Mouse (Mus musculus): Measurements from ENCODE around the gene Tnfaip2. TPM values are rescaled to one million over a fixed set of nuclear protein-coding genes. Genes with fewer than 3 reads are reported as not detected.

Tnfaip2 gene
- polyA plus RNA-seq, 1 experiment from 2014 or later, result 46.7 TPM

DNA sequence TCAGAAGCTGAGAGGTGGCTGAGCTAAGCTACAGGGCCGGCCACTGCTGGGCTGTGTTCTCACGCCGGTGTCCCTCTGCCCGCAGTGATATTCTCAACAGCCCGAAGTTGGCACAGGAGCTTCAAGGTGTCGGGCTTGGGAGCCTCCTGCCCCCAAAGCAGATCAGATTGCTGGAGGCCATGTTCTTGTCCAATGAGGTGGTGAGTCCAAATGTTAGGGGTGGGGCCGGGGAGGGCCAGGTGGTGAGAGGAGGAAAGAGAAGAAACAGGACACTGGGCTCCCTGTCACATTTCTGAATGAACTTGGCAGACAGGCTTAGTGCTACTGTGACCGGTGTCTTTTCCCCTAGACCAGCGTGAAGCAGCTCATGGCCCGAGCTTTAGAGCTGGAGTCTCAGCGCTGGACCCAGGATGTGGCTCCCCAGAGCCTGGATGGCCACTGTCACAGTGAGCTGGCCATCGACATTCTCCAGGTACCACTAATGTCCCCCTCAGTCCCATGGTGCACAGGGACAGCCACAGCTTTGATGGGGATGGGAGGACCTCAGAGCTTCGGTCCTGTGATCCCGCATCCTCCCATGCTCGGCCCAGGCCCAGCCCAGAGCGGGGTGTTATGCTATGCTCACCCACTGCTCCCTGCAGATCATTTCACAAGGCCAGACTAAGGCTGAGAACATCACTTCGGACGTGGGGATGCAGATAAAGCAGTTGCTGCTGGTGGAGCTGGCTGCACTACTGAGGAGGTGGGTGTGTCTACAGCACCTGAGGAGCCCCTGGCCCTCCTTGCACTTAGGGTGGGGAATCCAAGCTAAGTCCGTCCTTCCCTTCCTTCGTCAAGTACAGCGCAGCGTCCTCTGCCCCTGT, 5.9 kb downstream of the Tnfaip2 start:
- H3K4me3 ChIP-seq (replicated peaks; ENCODE audit: low read depth, low read length), result no peak overlapping the region
- peaks cover 63% of the 10 kb centered on the region for H3K4me1 ChIP-seq (replicated peaks; ENCODE audit: insufficient read depth, low read length)
- H3K4me2 ChIP-seq (ENCODE audit: low read length), result no peak overlapping the region
- DNase-seq (ENCODE audit: low spot score) (no peak), ATAC-seq (replicated peaks; ENCODE audit: low FRiP score, low read depth) (no peak)
- WGBS, result 41% methylated on average over 22 of the region's 22 CpGs
- H3K27ac ChIP-seq, result peak overlapping the region; percentile 47; the same call in 1 of the 2 replicates
- H3K9me3 ChIP-seq (replicated peaks; ENCODE audit: low read length), result no peaks in the 10 kb centered on the region
- no peak for TF ChIP-seq CTCF (IDR thresholded peaks at IDR 0.05; ENCODE audit: low read depth)
- H3K9ac ChIP-seq (ENCODE audit: low read depth, low read length), result no peak overlapping the region
- H3K36me3 ChIP-seq (ENCODE audit: insufficient read depth, low read length), result peaks cover 13% of the 10 kb centered on the region
- 0 out of 2 replicates have a peak, but pooled peaks cover 6% of the 10 kb centered on the region for H3K27me3 ChIP-seq (ENCODE audit: insufficient read depth, low read length)

DNA sequence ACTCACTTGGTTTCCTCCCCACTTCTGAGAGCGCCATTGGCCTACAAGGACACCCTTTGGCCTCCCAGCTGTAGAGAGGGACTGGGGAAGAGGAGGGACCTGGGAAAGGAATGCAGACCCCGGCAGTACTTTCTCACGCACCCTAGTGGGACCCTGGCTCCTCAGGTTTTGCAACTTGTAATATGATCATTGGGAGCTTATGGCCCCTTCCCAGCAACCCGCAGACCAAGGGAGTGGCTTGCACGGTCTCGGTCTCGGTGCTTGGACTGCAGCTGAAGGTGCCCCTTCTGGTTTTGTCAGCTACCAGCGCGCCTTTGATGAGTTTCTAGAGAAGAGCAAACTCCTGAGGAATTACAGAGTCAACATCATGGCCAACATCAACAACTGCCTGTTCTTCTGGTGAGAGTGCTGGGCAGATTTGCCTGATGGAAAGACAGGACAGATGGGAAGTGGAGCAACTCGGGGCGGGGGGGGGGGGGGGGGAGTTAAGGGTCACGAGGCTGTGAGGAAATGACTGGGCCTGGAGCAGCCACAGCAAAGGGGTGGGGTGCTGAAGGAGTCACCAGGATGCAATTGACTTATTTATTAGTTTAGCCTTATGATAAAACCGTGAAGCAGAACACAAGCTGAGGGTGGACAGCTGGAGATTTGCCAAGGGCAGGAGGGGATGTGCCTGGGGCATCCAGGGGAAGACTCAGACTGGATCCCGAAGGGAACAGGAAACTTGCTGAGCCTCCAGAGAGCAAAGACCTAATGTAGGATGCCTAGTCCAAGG, 6.8 kb downstream of the Tnfaip2 start:
- WGBS, result 14% methylated on average over 13 of the region's 14 CpGs
- Histone ChIP-seq H3K27ac (peak overlapping the region; percentile 60; the same call in 1 of the 2 replicates), H3K36me3 (ENCODE audit: insufficient read depth, low read length) (peaks cover 16% of the 10 kb centered on the region), H3K4me2 (ENCODE audit: low read length) (no peak overlapping the region; the same call in 1 of the 2 replicates), H3K27me3 (ENCODE audit: insufficient read depth, low read length) (0 out of 2 replicates have a peak, but pooled peaks cover 6% of the 10 kb centered on the region), H3K4me1 (replicated peaks; ENCODE audit: insufficient read depth, low read length) (peaks cover 66% of the 10 kb centered on the region), H3K9ac (ENCODE audit: low read depth, low read length) (no peak overlapping the region), H3K4me3 (replicated peaks; ENCODE audit: low read depth, low read length) (no peak overlapping the region), H3K9me3 (replicated peaks; ENCODE audit: low read length) (no peaks in the 10 kb centered on the region)
- DNase-seq (ENCODE audit: low spot score) (no peak), ATAC-seq (replicated peaks; ENCODE audit: low FRiP score, low read depth) (no peak)
- no peak for TF ChIP-seq CTCF (IDR thresholded peaks at IDR 0.05; ENCODE audit: low read depth)

DNA sequence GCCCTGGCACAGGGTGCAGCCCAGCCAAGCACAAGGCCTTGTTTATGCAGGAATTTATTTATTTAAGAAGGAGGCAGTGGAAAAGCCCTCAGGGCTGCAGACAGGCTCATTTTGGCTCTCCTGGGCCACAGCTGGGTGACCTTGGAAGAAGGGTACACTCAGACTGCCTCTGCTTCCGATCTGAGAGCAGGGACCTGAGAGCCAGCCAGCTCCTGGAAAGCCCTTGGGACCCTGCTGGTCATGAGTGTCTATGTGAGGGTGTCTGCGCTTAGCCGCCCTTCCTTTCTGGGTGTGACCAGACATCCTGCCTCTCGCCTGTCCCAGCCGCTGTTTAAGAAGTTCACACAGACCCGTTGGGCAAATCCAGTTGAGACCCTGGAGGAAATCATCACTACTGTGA, 8.1 kb downstream of the Tnfaip2 start:
- WGBS, result 38% methylated on average over 6 of the region's 6 CpGs
- H3K36me3 ChIP-seq (ENCODE audit: insufficient read depth, low read length), result peaks cover 16% of the 10 kb centered on the region
- H3K9me3 ChIP-seq (replicated peaks; ENCODE audit: low read length), result no peaks in the 10 kb centered on the region
- DNase-seq (ENCODE audit: low spot score) (no peak), ATAC-seq (replicated peaks; ENCODE audit: low FRiP score, low read depth) (no peak)
- peaks cover 73% of the 10 kb centered on the region for H3K4me1 ChIP-seq (replicated peaks; ENCODE audit: insufficient read depth, low read length)
- no peak overlapping the region; the same call in 1 of the 2 replicates for H3K9ac ChIP-seq (ENCODE audit: low read depth, low read length)
- 0 out of 2 replicates have a peak, but pooled peaks cover 2% of the 10 kb centered on the region for H3K27me3 ChIP-seq (ENCODE audit: insufficient read depth, low read length)
- H3K27ac ChIP-seq, result peak overlapping the region; percentile 60
- TF ChIP-seq CTCF (IDR thresholded peaks at IDR 0.05; ENCODE audit: low read depth), result no peak
- no peak overlapping the region for H3K4me2 ChIP-seq (ENCODE audit: low read length)
- no peak overlapping the region for H3K4me3 ChIP-seq (replicated peaks; ENCODE audit: low read depth, low read length)

DNA sequence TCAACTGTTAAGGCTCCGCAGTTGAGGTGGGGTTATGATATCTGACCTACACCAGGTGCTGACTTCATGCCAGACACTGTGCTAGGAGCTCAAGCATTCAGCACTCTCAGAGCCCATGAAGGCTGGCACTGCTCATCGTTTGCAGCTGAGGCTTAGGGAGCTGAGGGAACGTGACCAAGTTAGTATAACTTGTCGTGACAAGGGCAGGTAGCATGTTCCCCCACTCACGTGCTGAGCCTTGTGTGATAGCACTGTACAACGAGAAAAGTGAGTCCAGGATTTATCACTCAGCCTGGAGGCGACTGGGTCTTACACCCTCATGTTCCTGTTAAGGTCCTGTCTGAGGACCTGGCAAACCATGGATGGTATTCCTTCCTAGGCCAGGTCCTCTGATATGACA, 9.3 kb downstream of the Tnfaip2 start:
- H3K27ac ChIP-seq, result no peak overlapping the region
- H3K9me3 ChIP-seq (replicated peaks; ENCODE audit: low read length), result no peaks in the 10 kb centered on the region
- H3K27me3 ChIP-seq (ENCODE audit: insufficient read depth, low read length), result no peaks in the 10 kb centered on the region
- no peak for TF ChIP-seq CTCF (IDR thresholded peaks at IDR 0.05; ENCODE audit: low read depth)
- DNase-seq (ENCODE audit: low spot score), result no peak
- H3K4me1 ChIP-seq (replicated peaks; ENCODE audit: insufficient read depth, low read length), result peaks cover 72% of the 10 kb centered on the region
- H3K4me2 ChIP-seq (ENCODE audit: low read length), result no peak overlapping the region
- ATAC-seq (replicated peaks; ENCODE audit: low FRiP score, low read depth), result no peak
- H3K36me3 ChIP-seq (ENCODE audit: insufficient read depth, low read length), result peaks cover 16% of the 10 kb centered on the region
- H3K9ac ChIP-seq (ENCODE audit: low read depth, low read length), result no peak overlapping the region
- no peak overlapping the region for H3K4me3 ChIP-seq (replicated peaks; ENCODE audit: low read depth, low read length)
- WGBS, result 88% methylated on average over 7 of the region's 7 CpGs

DNA sequence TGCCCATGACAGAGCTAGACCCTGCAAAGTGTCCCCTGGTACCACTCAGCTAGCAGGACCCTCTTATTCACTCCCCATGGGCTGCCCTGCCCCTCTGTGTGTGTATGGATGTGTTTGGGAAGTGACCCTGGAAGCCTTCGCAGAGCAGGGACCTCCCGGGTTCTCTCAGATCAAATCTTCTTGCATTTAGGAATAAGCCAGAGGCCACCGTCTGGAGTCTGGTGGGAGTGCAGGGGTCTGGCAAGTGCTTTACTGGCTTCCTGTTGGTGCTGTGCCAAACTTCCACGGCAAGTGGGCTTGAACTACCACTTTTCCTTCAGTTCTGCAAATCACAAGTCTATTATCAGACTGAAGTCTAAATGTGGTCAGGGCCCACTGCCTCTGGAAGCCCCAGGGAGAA, 11.8 kb downstream of the Tnfaip2 start:
- peaks cover 47% of the 10 kb centered on the region for H3K4me1 ChIP-seq (replicated peaks; ENCODE audit: insufficient read depth, low read length)
- WGBS, result 26% methylated on average over 4 of the region's 4 CpGs
- H3K36me3 ChIP-seq (ENCODE audit: insufficient read depth, low read length), result peaks cover 12% of the 10 kb centered on the region
- ATAC-seq (replicated peaks; ENCODE audit: low FRiP score, low read depth) (no peak), DNase-seq (ENCODE audit: low spot score) (no peak)
- H3K9ac ChIP-seq (ENCODE audit: low read depth, low read length), result no peak overlapping the region
- H3K27me3 ChIP-seq (ENCODE audit: insufficient read depth, low read length), result no peaks in the 10 kb centered on the region
- TF ChIP-seq CTCF (IDR thresholded peaks at IDR 0.05; ENCODE audit: low read depth), result peak; percentile 46
- H3K9me3 ChIP-seq (replicated peaks; ENCODE audit: low read length), result no peaks in the 10 kb centered on the region
- H3K27ac ChIP-seq, result no peak overlapping the region
- no peak overlapping the region for H3K4me3 ChIP-seq (replicated peaks; ENCODE audit: low read depth, low read length)
- no peak overlapping the region for H3K4me2 ChIP-seq (ENCODE audit: low read length)

DNA sequence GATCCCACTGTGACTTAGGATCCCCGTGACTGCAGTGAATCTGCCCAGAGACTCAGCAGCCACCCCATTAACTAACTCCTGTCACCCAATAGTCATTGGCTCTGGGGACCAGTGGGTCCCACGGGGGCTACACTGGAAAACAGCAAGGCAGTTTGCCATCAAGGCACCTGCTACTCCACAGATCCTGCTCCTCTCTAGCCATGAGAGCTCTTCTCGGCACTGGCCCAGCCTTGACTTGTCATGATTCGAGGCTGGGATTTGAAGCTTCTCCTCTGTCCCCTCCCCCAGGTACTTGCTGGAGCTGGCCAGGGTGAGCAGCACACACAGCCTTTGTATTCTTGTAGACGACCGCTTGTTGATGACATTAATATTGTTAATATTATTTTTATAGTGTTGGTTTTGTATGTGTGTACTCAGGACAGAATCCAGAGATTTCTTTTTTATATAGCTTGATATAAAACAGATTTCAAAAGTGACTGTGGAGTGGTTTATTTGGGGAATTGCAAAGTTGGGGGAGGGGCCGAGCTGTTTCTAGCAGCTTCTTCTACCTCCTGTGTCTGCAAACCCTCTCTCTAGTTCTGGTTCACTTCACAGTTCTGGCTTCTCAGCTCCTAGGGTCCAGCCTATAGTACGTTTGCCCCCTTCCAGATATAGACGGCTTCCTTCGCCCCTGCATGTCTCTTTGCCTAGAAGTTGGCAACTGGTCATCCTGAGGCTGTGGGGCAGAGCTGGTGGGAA, 12.4 kb downstream of the Tnfaip2 start:
- TF ChIP-seq CTCF (IDR thresholded peaks at IDR 0.05; ENCODE audit: low read depth), result no peak
- Histone ChIP-seq H3K4me3 (replicated peaks; ENCODE audit: low read depth, low read length) (no peak overlapping the region), H3K9ac (ENCODE audit: low read depth, low read length) (no peak overlapping the region), H3K4me1 (replicated peaks; ENCODE audit: insufficient read depth, low read length) (peaks cover 42% of the 10 kb centered on the region), H3K27me3 (ENCODE audit: insufficient read depth, low read length) (no peaks in the 10 kb centered on the region), H3K9me3 (replicated peaks; ENCODE audit: low read length) (no peaks in the 10 kb centered on the region), H3K27ac (no peak overlapping the region), H3K36me3 (ENCODE audit: insufficient read depth, low read length) (peaks cover 12% of the 10 kb centered on the region), H3K4me2 (ENCODE audit: low read length) (no peak overlapping the region)
- DNase-seq (ENCODE audit: low spot score) (no peak), ATAC-seq (replicated peaks; ENCODE audit: low FRiP score, low read depth) (no peak)
- 58% methylated on average over 10 of the region's 10 CpGs for WGBS
